Mouse (Mus musculus) layer of hippocampus, adult 2 months (tissue): ENCODE data around the gene Ccdc60. TPM values are rescaled to one million over a fixed set of nuclear protein-coding genes. Genes with fewer than 3 reads are reported as not detected.

Experiments used
- DNase-seq, 2 experiments: peaks; one replicate each; pipeline ENCODE4 v3.0.0; 2022; ENCODE audit warnings: low spot score in 2 of 2
- H3K27ac ChIP-seq: fragments of 200-600 bp; 2 replicates; pipeline ENCODE4 v1.8.1; 2022
- H3K4me3 ChIP-seq: fragments of 200-600 bp; 2 replicates; pipeline ENCODE4 v1.8.1; 2022; ENCODE audit warnings: mild to moderate bottlenecking
- CTCF ChIP-seq: fragments of 200-600 bp; conservative IDR thresholded peaks from 2 replicates; pipeline ENCODE4 v1.8.1; 2022; ENCODE audit warnings: antibody characterized with exemption, mild to moderate bottlenecking, moderate library complexity
- total RNA-seq, 2 experiments: library from RNA; stranded (reverse); gene quantifications; 2 replicates each; pipeline ENCODE4 v1.2.3; 2021

Ccdc60 gene
- total RNA-seq, 2 experiments from 2014 or later: 0.17 to 0.51 TPM

DNA sequence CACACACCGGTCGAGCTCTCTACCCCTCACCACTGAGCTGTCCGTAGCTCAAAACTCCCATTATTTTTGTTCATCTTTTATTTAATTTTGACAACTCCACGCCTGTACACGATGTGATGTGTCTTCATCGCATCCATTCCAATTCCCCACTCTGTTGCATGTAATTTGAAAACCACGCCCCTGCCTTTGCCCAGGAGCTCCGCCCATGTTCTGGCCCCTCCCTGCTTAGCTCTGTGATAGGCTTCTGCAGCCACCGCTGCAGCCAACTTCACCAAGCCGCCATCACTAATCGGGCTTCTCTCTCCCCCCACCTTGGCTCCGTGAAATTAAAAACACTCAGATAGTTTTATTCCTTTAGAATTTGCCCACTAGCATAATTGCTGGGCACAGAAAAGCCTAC lies 144.1 kb downstream of the Ccdc60 start:
- H3K4me3 ChIP-seq: no peak overlapping the region
- H3K27ac ChIP-seq: no peak overlapping the region
- TF ChIP-seq CTCF: no peak
- DNase-seq: no peak

DNA sequence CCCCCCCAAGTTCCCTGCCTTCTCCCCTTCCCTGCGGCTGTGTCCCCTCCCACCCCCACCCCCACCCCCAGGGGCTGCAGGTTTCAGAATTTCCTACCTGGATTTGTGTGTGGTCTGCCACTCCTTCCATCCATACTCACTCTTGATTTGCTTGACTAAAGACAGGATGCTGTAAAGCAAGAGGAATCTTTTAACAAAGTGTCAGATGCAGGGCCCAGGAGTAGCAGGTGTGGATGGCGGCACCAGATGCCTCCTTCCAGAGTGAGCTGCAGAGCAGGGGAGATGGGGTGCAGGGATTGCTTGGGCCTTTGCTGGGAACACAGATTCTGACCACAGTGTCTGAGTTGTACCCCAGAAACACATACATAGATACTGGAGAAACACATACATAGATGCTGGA lies 148.1 kb downstream of the Ccdc60 start:
- Histone ChIP-seq H3K4me3 (no peak overlapping the region), H3K27ac (no peak overlapping the region)
- DNase-seq: no peak
- TF ChIP-seq CTCF: no peak

DNA sequence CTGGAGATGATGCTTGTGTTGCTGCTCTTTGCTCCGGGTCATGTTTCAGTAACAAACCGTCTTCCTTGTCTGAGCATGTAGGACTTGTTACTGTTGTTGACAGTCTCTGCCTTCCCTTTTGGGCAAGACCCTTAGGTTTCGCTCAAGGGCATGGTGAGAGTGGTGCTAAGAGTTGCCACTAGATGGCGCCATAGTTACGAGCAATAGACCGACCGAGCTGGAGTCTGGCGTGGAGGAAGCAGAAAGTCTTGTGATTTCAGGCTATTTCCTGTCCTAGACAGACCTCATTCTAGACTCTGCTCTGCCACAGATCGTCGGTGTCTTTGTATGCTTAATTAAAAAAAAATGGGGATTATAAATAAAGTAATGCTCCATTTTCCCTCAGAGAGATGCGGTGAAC lies 165.4 kb downstream of the Ccdc60 start:
- H3K27ac ChIP-seq: peak overlapping the region; percentile 49; the same call in 1 of the 2 replicates
- H3K4me3 ChIP-seq: peak overlapping the region; percentile 50
- peak; percentile 97 for TF ChIP-seq CTCF
- DNase-seq: peak; percentile 77 to 89

DNA sequence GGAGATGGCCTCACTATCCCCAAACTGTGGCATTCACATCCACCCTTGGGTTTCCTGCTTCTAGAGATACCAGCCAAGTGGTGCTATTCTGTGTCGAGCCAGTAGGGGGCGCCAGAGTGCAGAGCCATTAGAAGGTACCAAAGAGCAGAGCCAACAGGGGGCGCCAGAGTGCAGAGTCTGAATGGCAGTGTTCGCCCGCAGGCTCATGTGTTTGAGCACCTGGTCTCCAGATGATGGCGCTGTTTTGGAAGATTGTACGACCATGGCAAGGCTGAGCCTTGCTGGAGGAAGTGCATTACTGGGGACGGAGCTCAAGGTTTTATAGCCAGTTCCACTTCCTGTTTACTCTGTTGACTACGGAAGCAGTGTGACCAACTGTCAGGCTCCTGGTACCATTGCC lies 172.2 kb downstream of the Ccdc60 start:
- peak; percentile 92 for TF ChIP-seq CTCF
- DNase-seq: peak in 1 of 2 experiments; percentile 46
- no peak overlapping the region for H3K4me3 ChIP-seq
- H3K27ac ChIP-seq: no peak overlapping the region

DNA sequence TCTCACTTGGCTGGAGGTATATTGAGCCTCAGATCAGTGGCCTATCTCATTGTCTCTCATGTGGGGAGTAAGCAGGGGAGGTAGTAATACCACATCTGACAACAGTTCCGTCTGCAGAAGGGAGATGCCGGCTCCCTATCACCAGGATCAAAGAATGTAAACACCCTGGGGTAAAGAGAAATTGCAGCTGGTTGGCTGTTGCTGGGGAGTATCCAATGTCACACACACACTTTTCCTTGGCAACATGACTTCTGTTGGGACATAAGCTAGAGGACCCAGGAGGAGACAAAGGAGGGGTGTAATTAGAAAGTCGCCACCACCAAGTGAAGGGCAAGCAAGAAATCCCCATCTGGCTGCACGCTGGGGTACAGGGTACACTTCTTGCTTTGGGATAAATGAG lies 172.7 kb downstream of the Ccdc60 start:
- no peak for DNase-seq
- H3K27ac ChIP-seq: no peak overlapping the region
- no peak for TF ChIP-seq CTCF
- no peak overlapping the region for H3K4me3 ChIP-seq

DNA sequence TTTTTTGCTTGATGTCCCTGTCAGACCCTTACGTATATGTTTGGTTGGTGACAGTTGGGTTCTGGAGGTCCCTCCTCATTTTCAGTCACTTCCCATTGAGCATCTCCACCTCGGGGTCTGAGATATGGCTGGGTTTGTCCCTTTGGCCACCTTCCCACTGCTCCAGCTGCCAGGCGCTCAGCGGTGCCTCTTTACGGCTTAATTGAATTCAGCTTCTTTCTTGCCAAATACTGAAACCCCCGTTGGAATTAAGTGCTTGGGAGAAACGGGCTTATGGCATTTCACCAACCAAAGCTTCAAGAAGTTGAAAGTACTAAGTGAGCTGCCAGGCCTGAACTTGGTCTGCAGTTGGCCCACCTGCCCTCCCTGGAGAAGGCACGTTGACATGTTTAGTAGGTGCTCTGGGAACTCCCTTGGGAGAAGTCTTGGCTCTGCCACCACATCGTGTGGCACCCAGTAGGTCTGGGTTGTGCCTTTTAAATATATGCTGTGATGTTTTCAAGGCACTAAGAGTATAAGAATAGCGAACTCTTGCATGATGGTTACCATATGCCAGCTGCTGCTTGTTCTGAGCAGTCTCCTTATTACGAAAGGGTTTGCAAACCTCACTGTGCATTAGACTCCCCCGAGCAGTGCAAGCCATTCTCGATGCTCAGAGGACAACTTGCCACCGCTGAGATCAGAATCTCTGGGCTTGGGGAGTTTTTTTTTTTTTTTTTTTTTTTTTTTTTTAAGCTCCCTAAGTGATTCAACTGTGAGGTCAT lies 173.5 kb downstream of the Ccdc60 start:
- Histone ChIP-seq H3K4me3 (no peak overlapping the region), H3K27ac (no peak overlapping the region)
- no peak for DNase-seq
- no peak for TF ChIP-seq CTCF

DNA sequence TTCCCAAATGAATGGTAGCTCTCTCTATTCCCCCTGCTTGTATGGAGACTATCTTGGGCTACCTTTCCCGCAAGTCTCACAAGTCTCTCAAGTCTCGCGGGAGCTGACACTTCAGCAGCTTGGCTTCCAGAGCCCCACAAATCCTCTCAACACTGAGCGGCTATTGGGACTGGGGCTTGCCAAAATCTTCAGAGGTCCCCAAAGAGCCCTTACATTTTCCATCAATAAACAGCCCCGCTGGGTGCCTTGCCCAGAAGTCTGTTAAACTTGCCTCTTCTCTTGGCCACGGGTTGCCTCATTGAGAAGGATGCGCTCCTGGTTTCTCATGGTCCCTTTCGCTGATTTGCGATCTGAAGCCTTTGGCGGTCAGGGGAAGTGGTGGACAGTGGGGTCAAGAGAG lies 180.1 kb downstream of the Ccdc60 start:
- TF ChIP-seq CTCF: no peak
- H3K27ac ChIP-seq: no peak overlapping the region
- DNase-seq: no peak
- H3K4me3 ChIP-seq: no peak overlapping the region

DNA sequence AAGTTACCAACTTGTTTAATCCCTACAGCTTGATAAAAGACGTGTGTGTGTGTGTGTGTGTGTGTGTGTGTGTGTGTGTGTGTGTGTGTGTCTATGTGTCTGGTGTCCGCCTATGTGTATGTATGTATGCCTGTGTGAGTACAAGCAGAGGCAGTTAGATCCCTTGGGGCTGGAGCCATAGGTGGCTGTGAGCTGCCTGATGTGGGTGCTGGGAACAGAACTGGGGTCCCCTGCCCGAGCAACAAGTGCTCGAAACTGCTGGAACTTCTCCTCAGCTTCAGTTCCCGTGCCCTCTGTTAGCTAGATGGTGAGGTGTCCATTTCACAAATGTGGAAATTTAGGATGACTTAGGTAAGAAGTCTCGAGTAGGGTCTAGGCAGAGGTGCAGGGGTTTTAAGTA lies 204.6 kb downstream of the Ccdc60 start:
- TF ChIP-seq CTCF: no peak
- DNase-seq: no peak

DNA sequence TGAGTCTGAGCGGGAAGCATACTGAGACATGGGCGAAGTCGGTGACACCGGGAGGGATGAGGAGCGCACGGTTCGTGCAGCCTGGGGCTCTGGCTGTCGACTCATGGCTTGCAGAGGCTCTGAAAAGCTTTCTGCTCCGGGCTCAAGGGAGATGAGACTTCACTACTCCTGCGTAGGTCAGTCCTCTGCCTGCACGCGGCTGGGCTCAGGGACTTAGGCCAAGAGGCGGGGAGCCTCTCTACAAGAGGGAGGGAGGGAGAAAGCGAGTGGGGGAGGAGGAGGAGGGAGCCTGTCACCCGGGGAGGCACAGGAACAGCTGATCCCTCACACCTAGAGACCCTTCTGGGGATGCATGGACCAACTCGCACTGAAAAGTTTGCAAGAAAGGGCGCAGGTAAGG lies 205.7 kb downstream of the Ccdc60 start, which contains the start of gene Tmem233:
Gene Tmem233 (minus strand): TSS at position 164 of the 400 bp plus-strand sequence.
- no peak for TF ChIP-seq CTCF
- no peak for DNase-seq
- H3K4me3 ChIP-seq: no peak within 1 kb of the TSS
- no peak within 1 kb of the TSS for H3K27ac ChIP-seq

More for the DNA sequence above, 204.6 kb downstream of the Ccdc60 start:
- no peak overlapping the region for H3K4me3 ChIP-seq
- no peak overlapping the region for H3K27ac ChIP-seq

DNA sequence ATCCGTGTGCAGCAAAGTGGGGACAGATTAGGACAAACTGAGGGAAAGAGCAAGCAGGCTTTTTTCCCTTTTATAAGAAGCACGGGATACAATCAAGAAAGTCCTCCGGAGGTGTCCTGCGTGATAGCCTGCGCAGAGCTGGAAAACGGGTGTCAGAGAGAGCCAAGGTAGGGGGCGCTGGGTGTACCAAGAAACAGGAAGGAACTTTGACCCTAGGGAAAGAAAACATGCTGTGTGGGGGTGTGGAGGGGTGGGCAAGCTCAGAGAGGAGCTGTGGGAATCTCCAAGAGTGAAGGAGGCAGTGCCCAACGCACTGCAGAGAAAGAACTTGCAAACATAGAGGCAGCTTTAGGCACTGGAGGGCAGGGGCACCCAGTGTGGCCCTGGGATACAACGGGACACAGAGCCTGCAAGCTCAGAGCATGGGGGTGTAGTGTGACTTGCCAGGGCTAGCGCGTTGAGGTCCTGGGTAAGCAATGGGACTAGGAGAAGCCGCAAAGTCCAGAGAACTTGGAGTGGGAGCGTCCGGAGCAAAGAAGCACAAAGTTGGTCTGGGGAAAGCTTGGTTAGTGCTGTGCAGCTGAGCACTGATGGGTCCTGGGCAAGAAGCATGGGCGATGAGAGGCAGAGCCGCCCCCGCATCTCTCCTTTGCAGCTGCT lies 206.4 kb downstream of the Ccdc60 start:
- no peak overlapping the region for H3K4me3 ChIP-seq
- DNase-seq: no peak
- no peak for TF ChIP-seq CTCF
- no peak overlapping the region for H3K27ac ChIP-seq

DNA sequence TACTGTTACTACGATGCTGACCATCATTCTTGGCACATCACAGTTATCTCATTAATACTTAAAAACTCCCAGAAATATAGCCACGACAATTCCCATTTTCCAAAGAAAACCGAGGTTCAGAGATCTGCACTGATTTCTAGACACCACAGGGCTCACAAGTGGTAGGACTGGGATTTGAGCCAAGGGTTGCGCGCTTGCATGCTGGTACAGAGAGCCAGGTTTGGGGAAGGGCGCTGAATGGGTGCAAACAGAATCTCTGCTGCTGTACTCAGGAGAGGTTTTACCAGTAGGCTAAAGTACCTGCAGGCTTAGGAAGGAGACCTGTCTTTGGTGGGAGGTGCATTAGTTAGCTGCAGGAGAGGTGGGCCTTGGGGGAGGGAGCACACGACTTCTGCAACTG lies 207.2 kb downstream of the Ccdc60 start:
- peak in 1 of 2 experiments; percentile 12 for DNase-seq
- no peak overlapping the region for H3K27ac ChIP-seq

DNA sequence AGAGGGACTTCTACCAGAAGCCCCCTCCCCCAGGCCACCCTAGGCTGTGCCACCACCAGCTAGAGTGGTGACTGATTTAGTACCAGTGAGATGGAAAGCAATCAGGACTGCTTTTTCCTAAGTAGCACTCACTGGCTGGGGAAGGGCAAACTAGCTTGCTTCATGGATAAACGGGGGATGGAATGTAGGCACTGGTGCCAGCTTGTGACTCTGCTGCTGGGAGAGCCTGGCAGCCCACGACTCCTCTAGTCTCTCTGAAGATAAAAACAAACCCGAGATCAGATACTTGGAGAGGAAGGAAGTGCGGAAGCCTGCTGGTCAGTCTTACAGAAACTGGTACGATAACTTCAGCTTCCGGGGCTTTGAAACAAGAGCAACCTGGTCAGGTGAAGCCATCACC lies 208.0 kb downstream of the Ccdc60 start:
- no peak for TF ChIP-seq CTCF
- DNase-seq: no peak
- H3K4me3 ChIP-seq: no peak overlapping the region

More for the DNA sequence above, 207.2 kb downstream of the Ccdc60 start:
- no peak overlapping the region for H3K4me3 ChIP-seq
- no peak for TF ChIP-seq CTCF

More for the DNA sequence above, 208.0 kb downstream of the Ccdc60 start:
- no peak overlapping the region for H3K27ac ChIP-seq

Other genes starting within 250 kb of the Ccdc60 start
- not detected for gene Tmem233, start 205.7 kb downstream of the Ccdc60 start, total RNA-seq
- 10 to 100 TPM; 11.8 to 12.5 TPM for gene Hspb8, start 133.9 kb upstream of the Ccdc60 start, total RNA-seq